Mouse (Mus musculus): ENCODE measurements around the gene Bmp10. TPM values are rescaled to one million over a fixed set of nuclear protein-coding genes. Genes with fewer than 3 reads are reported as not detected.

Bmp10 gene
- polyA plus RNA-seq, 1 experiment from 2014 or later, result not detected

DNA sequence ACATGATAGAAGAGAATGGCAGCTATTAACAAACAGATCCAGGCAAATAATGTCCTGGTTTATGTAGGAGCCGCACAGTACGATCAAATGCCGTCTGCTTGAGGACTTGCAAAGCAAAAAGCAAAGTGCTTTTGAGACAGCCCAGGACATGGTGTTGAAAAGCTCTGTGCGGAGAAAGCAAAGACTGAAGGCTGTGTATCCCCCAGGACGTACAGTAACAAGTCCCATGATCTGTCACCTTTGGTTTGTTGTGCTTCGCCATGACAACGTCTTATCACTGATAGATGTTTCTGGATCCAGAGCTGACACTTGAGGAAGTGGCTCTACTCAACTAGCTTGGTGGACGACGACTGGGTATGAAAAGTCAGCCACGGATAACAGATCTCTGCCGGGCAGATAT is 14.5 kb downstream of the Bmp10 start:
- Histone ChIP-seq H3K4me2 (replicated peaks; ENCODE audit: low read depth, low read length) (no peak overlapping the region), H3K4me3 (ENCODE audit: low read length) (no peak overlapping the region), H3K27me3 (ENCODE audit: insufficient read depth, low read length) (no peaks in the 10 kb centered on the region), H3K36me3 (ENCODE audit: insufficient read depth, low read length) (no peaks in the 10 kb centered on the region), H3K9me3 (ENCODE audit: low read length) (no peaks in the 10 kb centered on the region), H3K4me1 (ENCODE audit: insufficient read depth, low read length) (no peaks in the 10 kb centered on the region), H3K9ac (replicated peaks; ENCODE audit: low read length) (no peak overlapping the region), H3K27ac (ENCODE audit: low read length) (no peak overlapping the region)
- no peak for ATAC-seq (ENCODE audit: low FRiP score, low TSS enrichment)
- 86% methylated on average over 11 of the region's 11 CpGs for WGBS

DNA sequence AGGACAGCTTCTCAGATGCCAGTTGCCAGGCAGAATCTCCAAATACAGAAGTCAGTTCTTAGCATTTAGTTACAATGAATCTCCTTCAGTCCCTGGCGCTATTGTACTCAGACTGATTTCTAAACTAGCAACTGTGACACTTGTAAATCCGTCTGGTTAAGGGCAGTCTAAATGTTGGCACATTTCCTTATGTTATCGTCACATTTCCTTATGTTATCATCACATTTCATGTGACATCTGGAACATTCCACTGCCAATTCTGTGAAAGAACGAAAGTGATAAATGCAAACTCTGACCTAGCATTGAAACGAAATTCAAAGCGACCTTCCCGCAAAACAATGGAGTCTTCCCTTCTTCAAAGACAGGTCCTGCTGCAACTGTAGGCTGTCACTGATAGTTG is 16.4 kb downstream of the Bmp10 start:
- H3K27me3 ChIP-seq (ENCODE audit: insufficient read depth, low read length), result no peaks in the 10 kb centered on the region
- H3K9ac ChIP-seq (replicated peaks; ENCODE audit: low read length), result no peak overlapping the region
- WGBS, result 72% methylated on average over 7 of the region's 7 CpGs
- no peaks in the 10 kb centered on the region for H3K36me3 ChIP-seq (ENCODE audit: insufficient read depth, low read length)
- no peak for ATAC-seq (ENCODE audit: low FRiP score, low TSS enrichment)
- H3K9me3 ChIP-seq (ENCODE audit: low read length), result no peaks in the 10 kb centered on the region
- H3K4me1 ChIP-seq (ENCODE audit: insufficient read depth, low read length), result 0 out of 2 replicates have a peak, but pooled peaks cover 4% of the 10 kb centered on the region
- H3K4me2 ChIP-seq (replicated peaks; ENCODE audit: low read depth, low read length), result no peak overlapping the region
- no peak overlapping the region for H3K4me3 ChIP-seq (ENCODE audit: low read length)
- no peak overlapping the region for H3K27ac ChIP-seq (ENCODE audit: low read length)

- Histone ChIP-seq H3K27ac (ENCODE audit: low read length) (no peak overlapping the region), H3K27me3 (ENCODE audit: insufficient read depth, low read length) (no peaks in the 10 kb centered on the region), H3K4me3 (ENCODE audit: low read length) (no peak overlapping the region), H3K9ac (replicated peaks; ENCODE audit: low read length) (no peak overlapping the region), H3K9me3 (ENCODE audit: low read length) (no peaks in the 10 kb centered on the region), H3K4me1 (ENCODE audit: insufficient read depth, low read length) (0 out of 2 replicates have a peak, but pooled peaks cover 4% of the 10 kb centered on the region), H3K36me3 (ENCODE audit: insufficient read depth, low read length) (no peaks in the 10 kb centered on the region), H3K4me2 (replicated peaks; ENCODE audit: low read depth, low read length) (no peak overlapping the region)
- WGBS, result 95% methylated on average over 4 of the region's 4 CpGs
- ATAC-seq (ENCODE audit: low FRiP score, low TSS enrichment), result no peak
These were observed 18.4 kb downstream of the Bmp10 start for GRCm38 (mm10) chr6:87447217-87447616.

GRCm38 (mm10) chr6:87449534-87449933 is 20.7 kb downstream of the Bmp10 start:
- Histone ChIP-seq H3K4me3 (ENCODE audit: low read length) (no peak overlapping the region), H3K27ac (ENCODE audit: low read length) (no peak overlapping the region), H3K4me1 (ENCODE audit: insufficient read depth, low read length) (0 out of 2 replicates have a peak, but pooled peaks cover 4% of the 10 kb centered on the region), H3K27me3 (ENCODE audit: insufficient read depth, low read length) (no peaks in the 10 kb centered on the region), H3K9me3 (ENCODE audit: low read length) (no peaks in the 10 kb centered on the region), H3K4me2 (replicated peaks; ENCODE audit: low read depth, low read length) (no peak overlapping the region), H3K36me3 (ENCODE audit: insufficient read depth, low read length) (no peaks in the 10 kb centered on the region), H3K9ac (replicated peaks; ENCODE audit: low read length) (no peak overlapping the region)
- no peak for ATAC-seq (ENCODE audit: low FRiP score, low TSS enrichment)
- 86% methylated on average over 3 of the region's 3 CpGs for WGBS

DNA sequence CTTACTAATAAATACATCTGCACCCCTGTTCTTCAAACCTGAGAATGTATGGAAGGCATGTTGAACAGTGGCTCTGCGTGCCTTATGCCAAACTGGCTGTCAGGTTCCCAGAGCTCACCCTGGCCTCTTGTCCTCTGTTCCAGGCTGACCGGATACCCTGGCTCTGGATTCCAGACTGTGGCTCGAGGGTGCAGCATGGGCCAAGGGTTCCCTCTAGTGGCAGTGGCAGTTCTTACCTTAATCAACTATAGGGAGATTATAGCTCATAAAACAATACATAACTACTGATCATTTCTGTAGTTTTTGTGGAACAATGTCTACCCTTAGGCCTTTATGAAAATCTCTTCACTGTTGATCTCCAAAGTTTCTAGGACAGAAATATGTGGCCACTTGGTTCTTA is 22.2 kb downstream of the Bmp10 start:
- WGBS, result 61% methylated on average over 3 of the region's 3 CpGs

GRCm38 (mm10) chr6:87451771-87452170 is 23.0 kb downstream of the Bmp10 start:
- H3K27ac ChIP-seq (ENCODE audit: low read length), result no peak overlapping the region
- no peak overlapping the region for H3K9ac ChIP-seq (replicated peaks; ENCODE audit: low read length)
- no peaks in the 10 kb centered on the region for H3K27me3 ChIP-seq (ENCODE audit: insufficient read depth, low read length)
- no peak for ATAC-seq (ENCODE audit: low FRiP score, low TSS enrichment)
- H3K4me3 ChIP-seq (ENCODE audit: low read length), result no peak overlapping the region
- H3K9me3 ChIP-seq (ENCODE audit: low read length), result no peaks in the 10 kb centered on the region
- 45% methylated on average over 3 of the region's 3 CpGs for WGBS
- H3K4me1 ChIP-seq (ENCODE audit: insufficient read depth, low read length), result 0 out of 2 replicates have a peak, but pooled peaks cover 4% of the 10 kb centered on the region
- no peaks in the 10 kb centered on the region for H3K36me3 ChIP-seq (ENCODE audit: insufficient read depth, low read length)
- no peak overlapping the region for H3K4me2 ChIP-seq (replicated peaks; ENCODE audit: low read depth, low read length)

More for the DNA sequence above, 22.2 kb downstream of the Bmp10 start:
- H3K9me3 ChIP-seq (ENCODE audit: low read length), result no peaks in the 10 kb centered on the region
- H3K4me2 ChIP-seq (replicated peaks; ENCODE audit: low read depth, low read length), result no peak overlapping the region
- H3K4me1 ChIP-seq (ENCODE audit: insufficient read depth, low read length), result 0 out of 2 replicates have a peak, but pooled peaks cover 4% of the 10 kb centered on the region
- no peak for ATAC-seq (ENCODE audit: low FRiP score, low TSS enrichment)
- no peak overlapping the region for H3K9ac ChIP-seq (replicated peaks; ENCODE audit: low read length)
- no peak overlapping the region for H3K4me3 ChIP-seq (ENCODE audit: low read length)
- H3K27me3 ChIP-seq (ENCODE audit: insufficient read depth, low read length), result no peaks in the 10 kb centered on the region
- H3K27ac ChIP-seq (ENCODE audit: low read length), result no peak overlapping the region
- H3K36me3 ChIP-seq (ENCODE audit: insufficient read depth, low read length), result no peaks in the 10 kb centered on the region

DNA sequence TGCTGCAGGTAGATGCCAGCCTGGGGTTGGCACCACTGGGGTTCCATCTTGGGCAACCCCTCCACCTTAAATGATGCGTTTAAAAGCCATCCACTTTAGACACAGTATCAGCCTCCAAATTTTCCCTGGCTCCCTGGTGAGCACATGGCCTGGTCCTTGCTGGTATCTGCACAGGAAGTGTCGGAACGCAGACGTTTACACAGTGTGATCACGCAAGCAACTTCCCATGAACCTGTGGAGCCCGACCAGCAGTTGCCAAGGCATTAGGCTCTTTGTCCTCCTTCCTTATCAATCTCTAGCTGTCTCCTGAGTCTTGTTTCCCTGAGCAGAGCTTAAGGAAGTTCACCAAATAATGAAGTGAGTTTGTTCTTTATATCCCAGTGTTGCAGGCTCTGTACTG is 26.7 kb downstream of the Bmp10 start:
- no peak overlapping the region for H3K9ac ChIP-seq (replicated peaks; ENCODE audit: low read length)
- no peak overlapping the region for H3K27ac ChIP-seq (ENCODE audit: low read length)
- WGBS, result 56% methylated on average over 6 of the region's 6 CpGs
- no peaks in the 10 kb centered on the region for H3K27me3 ChIP-seq (ENCODE audit: insufficient read depth, low read length)
- no peak for ATAC-seq (ENCODE audit: low FRiP score, low TSS enrichment)
- H3K4me3 ChIP-seq (ENCODE audit: low read length), result no peak overlapping the region
- no peak overlapping the region for H3K4me2 ChIP-seq (replicated peaks; ENCODE audit: low read depth, low read length)
- H3K36me3 ChIP-seq (ENCODE audit: insufficient read depth, low read length), result no peaks in the 10 kb centered on the region
- H3K4me1 ChIP-seq (ENCODE audit: insufficient read depth, low read length), result no peaks in the 10 kb centered on the region
- H3K9me3 ChIP-seq (ENCODE audit: low read length), result no peaks in the 10 kb centered on the region

DNA sequence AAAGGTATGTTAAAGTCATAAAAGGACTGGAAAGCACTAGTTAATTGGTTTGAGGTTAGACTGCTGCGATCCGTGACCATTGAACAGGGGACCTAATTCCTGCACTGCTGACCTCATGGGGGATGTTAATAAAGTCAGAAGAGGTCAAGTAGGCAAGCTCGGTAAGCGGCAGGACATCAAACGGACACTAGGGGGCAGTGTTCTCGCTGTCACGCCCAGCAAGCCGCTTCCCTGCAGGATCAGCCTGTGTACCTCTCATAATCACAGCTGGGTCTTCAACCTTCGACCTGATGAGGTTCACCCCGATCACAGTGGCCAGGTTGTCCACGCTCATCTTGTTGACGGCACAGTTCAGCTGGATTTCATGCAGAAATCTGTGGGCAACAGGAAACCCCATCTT is 37.4 kb downstream of the Bmp10 start:
- 9% methylated on average over 12 of the region's 12 CpGs for WGBS
- H3K4me3 ChIP-seq (ENCODE audit: low read length), result peak overlapping the region; percentile 2; the same call in 1 of the 2 replicates
- no peaks in the 10 kb centered on the region for H3K27me3 ChIP-seq (ENCODE audit: insufficient read depth, low read length)
- H3K27ac ChIP-seq (ENCODE audit: low read length), result no peak overlapping the region
- no peak overlapping the region for H3K9ac ChIP-seq (replicated peaks; ENCODE audit: low read length)
- H3K9me3 ChIP-seq (ENCODE audit: low read length), result no peaks in the 10 kb centered on the region
- H3K4me1 ChIP-seq (ENCODE audit: insufficient read depth, low read length), result 0 out of 2 replicates have a peak, but pooled peaks cover 5% of the 10 kb centered on the region
- no peaks in the 10 kb centered on the region for H3K36me3 ChIP-seq (ENCODE audit: insufficient read depth, low read length)
- H3K4me2 ChIP-seq (replicated peaks; ENCODE audit: low read depth, low read length), result peak overlapping the region; percentile 33
- peak; percentile 69 for ATAC-seq (ENCODE audit: low FRiP score, low TSS enrichment)

DNA sequence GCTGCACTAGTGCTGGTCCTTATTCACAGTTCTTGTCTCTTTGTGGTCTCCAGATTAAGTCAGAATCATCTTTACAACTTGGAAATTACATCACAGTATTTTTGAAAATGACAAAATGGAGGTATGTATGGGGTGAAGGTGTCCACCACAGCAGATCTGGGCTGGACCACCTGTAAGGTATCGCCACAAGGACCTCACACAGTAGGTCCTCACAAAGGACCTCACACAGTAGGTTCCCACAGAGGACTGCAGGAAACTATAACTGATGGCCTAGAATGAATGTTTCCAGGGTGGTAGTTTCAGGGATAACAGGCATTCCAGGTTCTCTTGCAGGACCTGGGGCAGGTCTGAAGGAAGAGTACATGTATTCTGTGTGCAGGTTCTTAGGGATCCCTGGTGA is 38.6 kb downstream of the Bmp10 start:
- no peaks in the 10 kb centered on the region for H3K36me3 ChIP-seq (ENCODE audit: insufficient read depth, low read length)
- H3K4me3 ChIP-seq (ENCODE audit: low read length), result no peak overlapping the region
- no peaks in the 10 kb centered on the region for H3K9me3 ChIP-seq (ENCODE audit: low read length)
- no peak overlapping the region for H3K9ac ChIP-seq (replicated peaks; ENCODE audit: low read length)
- 0 out of 2 replicates have a peak, but pooled peaks cover 5% of the 10 kb centered on the region for H3K4me1 ChIP-seq (ENCODE audit: insufficient read depth, low read length)
- WGBS, result 97% methylated on average over 1 of the region's 1 CpGs
- H3K4me2 ChIP-seq (replicated peaks; ENCODE audit: low read depth, low read length), result no peak overlapping the region
- H3K27ac ChIP-seq (ENCODE audit: low read length), result no peak overlapping the region
- ATAC-seq (ENCODE audit: low FRiP score, low TSS enrichment), result no peak
- no peaks in the 10 kb centered on the region for H3K27me3 ChIP-seq (ENCODE audit: insufficient read depth, low read length)

DNA sequence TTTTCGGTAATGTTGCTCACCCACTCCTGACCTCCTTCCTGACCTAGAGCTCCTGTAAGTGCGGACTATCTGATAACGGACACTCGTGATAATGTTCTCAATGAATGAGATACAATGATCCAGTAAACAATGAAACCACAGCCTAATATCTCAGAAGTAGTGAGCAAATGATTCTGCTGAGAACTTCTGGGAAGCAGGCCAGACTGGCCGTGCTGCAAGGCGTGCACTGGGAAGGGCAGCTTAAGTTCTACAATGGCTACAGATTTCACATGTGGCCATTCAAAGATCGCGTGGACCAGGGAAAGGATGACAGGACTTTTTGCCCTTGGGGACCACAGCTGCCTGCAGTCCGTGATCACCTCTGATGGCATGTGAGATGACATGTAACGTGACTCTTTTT is 39.6 kb downstream of the Bmp10 start:
- Histone ChIP-seq H3K4me1 (ENCODE audit: insufficient read depth, low read length) (0 out of 2 replicates have a peak, but pooled peaks cover 5% of the 10 kb centered on the region), H3K4me3 (ENCODE audit: low read length) (no peak overlapping the region), H3K9ac (replicated peaks; ENCODE audit: low read length) (no peak overlapping the region), H3K27ac (ENCODE audit: low read length) (no peak overlapping the region), H3K27me3 (ENCODE audit: insufficient read depth, low read length) (no peaks in the 10 kb centered on the region), H3K9me3 (ENCODE audit: low read length) (no peaks in the 10 kb centered on the region), H3K4me2 (replicated peaks; ENCODE audit: low read depth, low read length) (no peak overlapping the region), H3K36me3 (ENCODE audit: insufficient read depth, low read length) (no peaks in the 10 kb centered on the region)
- no peak for ATAC-seq (ENCODE audit: low FRiP score, low TSS enrichment)
- WGBS, result 86% methylated on average over 10 of the region's 10 CpGs
